Mouse (Mus musculus) embryonic fibroblast, embryonic 13.5 days (primary cell): Measurements from ENCODE around the gene Ms4a14. TPM values are rescaled to one million over a fixed set of nuclear protein-coding genes. Genes with fewer than 3 reads are reported as not detected.
"Not testable (repeated sequence)": the region's sequence is repeated elsewhere in the genome, so short reads cannot be mapped to it uniquely, and the experiment has no call there.

Experiments
- H3K27ac ChIP-seq: 2 replicates; pipeline ENCODE4 v1.5.1; 2012; ENCODE audit warnings: low read length, control low read depth, inconsistent platforms; ENCODE audit not compliant: insufficient read depth
- H3K4me1 ChIP-seq: 2 replicates; pipeline ENCODE4 v1.6.1; 2011; ENCODE audit warnings: low read length; ENCODE audit not compliant: control insufficient read depth, insufficient read depth
- H3K4me3 ChIP-seq: 2 replicates; pipeline ENCODE4 v1.5.1; 2011; ENCODE audit warnings: mild to moderate bottlenecking, control low read depth, low read length; ENCODE audit not compliant: insufficient read depth
- CTCF ChIP-seq: IDR thresholded peaks from 2 replicates; pipeline ENCODE4 v1.5.1; 2011; ENCODE audit warnings: mild to moderate bottlenecking, control low read depth, low read length, moderate library complexity, borderline replicate concordance; ENCODE audit not compliant: insufficient read depth
- POLR2A ChIP-seq: IDR thresholded peaks from 2 replicates; pipeline ENCODE4 v1.6.1; 2011; ENCODE audit warnings: low read depth, mild to moderate bottlenecking, control low read depth, low read length, moderate library complexity
- polyA plus RNA-seq: library from polyadenylated mRNA; stranded (reverse); fragments of >200 nt; gene quantifications from 2 replicates; pipeline ENCODE4 v1.2.4, GENCODE M21; 2011; ENCODE audit warnings: low read depth; ENCODE audit not compliant: missing spikeins, insufficient read length

Ms4a14 gene
- polyA plus RNA-seq, 1 experiment = 0.37 TPM

GRCm38 (mm10) chr19:11264602-11265185 is 49.6 kb downstream of the Ms4a14 start:
- no peak for TF ChIP-seq CTCF

GRCm38 (mm10) chr19:11263549-11263948 is 50.7 kb downstream of the Ms4a14 start:
- Histone ChIP-seq H3K4me3 (no peak overlapping the region), H3K27ac (no peak overlapping the region), H3K4me1 (no peaks in the 10 kb centered on the region)
- TF ChIP-seq CTCF = no peak

More at GRCm38 (mm10) chr19:11264602-11265185, 49.6 kb downstream of the Ms4a14 start:
- Histone ChIP-seq H3K4me3 (no peak overlapping the region), H3K27ac (no peak overlapping the region), H3K4me1 (no peaks in the 10 kb centered on the region)

DNA sequence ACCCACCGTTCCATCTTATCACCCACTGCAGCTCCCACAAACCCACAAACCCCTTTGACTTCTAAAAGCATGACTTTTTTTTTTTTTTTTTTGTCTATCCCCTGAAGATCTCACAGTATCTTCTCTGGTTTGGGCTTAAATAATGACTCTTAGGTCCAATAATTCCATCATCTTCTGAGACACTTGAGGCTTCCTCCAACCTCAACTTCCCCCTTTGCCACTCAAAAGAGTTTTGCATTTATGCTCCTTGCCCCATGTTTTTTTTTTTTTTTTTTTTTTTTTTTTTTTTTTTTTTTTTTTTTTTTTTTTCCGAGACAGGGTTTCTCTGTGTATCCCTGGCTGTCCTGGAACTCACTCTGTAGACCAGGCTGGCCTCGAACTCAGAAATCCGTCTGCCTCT is 51.3 kb downstream of the Ms4a14 start:
- H3K4me3 ChIP-seq, H3K27ac ChIP-seq, H3K4me1 ChIP-seq: not testable (repeated sequence)

- H3K4me3 ChIP-seq = no peak overlapping the region
- no peak overlapping the region for H3K27ac ChIP-seq
- TF ChIP-seq POLR2A (no peak), CTCF (no peak)
- no peaks in the 10 kb centered on the region for H3K4me1 ChIP-seq
These were observed 52.7 kb downstream of the Ms4a14 start for GRCm38 (mm10) chr19:11261522-11261921.

Other genes starting within 250 kb of the Ms4a14 start
- gene Ms4a8a, start 233.4 kb downstream of the Ms4a14 start, polyA plus RNA-seq = not detected in 2 replicates
- gene 1700017D01Rik, start 183.6 kb downstream of the Ms4a14 start, polyA plus RNA-seq = not detected in 2 replicates
- not detected in 2 replicates for gene 1700025F22Rik, start 149.1 kb downstream of the Ms4a14 start, polyA plus RNA-seq
- gene Ms4a13, start 117.7 kb downstream of the Ms4a14 start, polyA plus RNA-seq = not detected in 2 replicates
- not detected in 2 replicates for gene Ms4a12, start 82.0 kb downstream of the Ms4a14 start, polyA plus RNA-seq
- gene Ms4a1, start 48.2 kb downstream of the Ms4a14 start, polyA plus RNA-seq = not detected in 2 replicates
- not detected in 2 replicates for gene Ms4a5, start 30.6 kb downstream of the Ms4a14 start, polyA plus RNA-seq
- 0.55 and 5.0 TPM in 2 replicates for gene Ms4a7, start 21.7 kb upstream of the Ms4a14 start, polyA plus RNA-seq
- gene Ms4a4a, start 61.1 kb upstream of the Ms4a14 start, polyA plus RNA-seq = not detected in 2 replicates
- not detected in 2 replicates for gene Ms4a4c, start 90.3 kb upstream of the Ms4a14 start, polyA plus RNA-seq
- gene Ms4a4b, start 129.1 kb upstream of the Ms4a14 start, polyA plus RNA-seq = not detected in 2 replicates
- 3.0 TPM in 1 of 2 replicates, not detected in the other for gene Ms4a6c, start 154.9 kb upstream of the Ms4a14 start, polyA plus RNA-seq
- not detected in 2 replicates for gene Gm8369, start 171.5 kb upstream of the Ms4a14 start, polyA plus RNA-seq
- 1.1 TPM in 1 of 2 replicates, not detected in the other for gene Ms4a6b, start 202.1 kb upstream of the Ms4a14 start, polyA plus RNA-seq
- gene Ms4a4d, start 222.3 kb upstream of the Ms4a14 start, polyA plus RNA-seq = 0.43 and 1.0 TPM in 2 replicates